Mouse (Mus musculus): ENCODE data around the gene Tgif2.
"Not testable (repeated sequence)": the region's sequence is repeated elsewhere in the genome, so short reads cannot be mapped to it uniquely, and the experiment has no call there.

The Tgif2 gene

DNA sequence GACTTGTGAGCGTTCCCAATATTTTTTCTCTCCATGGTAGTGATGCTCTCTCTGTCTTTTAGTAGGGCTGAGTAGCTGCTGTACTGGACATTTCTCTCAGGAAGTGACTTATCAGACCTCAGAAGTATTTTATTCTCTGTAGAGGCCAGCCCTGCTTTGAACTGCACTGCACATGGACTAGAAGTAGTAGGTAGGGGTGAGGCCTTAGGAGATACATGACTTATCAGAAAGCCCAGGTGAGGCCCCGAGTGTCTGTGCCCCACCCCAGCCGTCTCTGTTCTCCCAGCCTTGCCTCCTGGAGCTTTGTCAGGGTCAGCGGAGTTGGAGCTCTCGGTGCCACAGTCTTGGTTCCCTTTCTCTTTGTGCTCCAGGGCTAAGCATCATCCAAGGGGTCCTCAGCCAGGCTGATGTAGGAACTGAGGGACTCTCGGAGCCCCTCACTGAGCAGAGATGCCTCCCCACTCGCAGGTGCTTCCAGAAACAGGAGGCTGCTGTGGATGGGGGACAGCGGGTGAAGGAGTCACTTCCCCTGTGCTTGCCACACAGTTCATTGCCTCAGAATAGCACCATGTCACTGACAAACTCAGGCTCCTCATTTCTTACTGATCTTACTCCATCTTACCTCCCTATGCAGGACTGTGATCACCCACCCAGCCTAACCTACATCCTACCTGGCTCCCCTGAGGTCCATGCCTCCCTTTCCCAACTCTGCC, 34.4 kb downstream of the Tgif2 start:
- no peak for DNase-seq (ENCODE audit: extremely low spot score, low read depth, low spot score)

DNA sequence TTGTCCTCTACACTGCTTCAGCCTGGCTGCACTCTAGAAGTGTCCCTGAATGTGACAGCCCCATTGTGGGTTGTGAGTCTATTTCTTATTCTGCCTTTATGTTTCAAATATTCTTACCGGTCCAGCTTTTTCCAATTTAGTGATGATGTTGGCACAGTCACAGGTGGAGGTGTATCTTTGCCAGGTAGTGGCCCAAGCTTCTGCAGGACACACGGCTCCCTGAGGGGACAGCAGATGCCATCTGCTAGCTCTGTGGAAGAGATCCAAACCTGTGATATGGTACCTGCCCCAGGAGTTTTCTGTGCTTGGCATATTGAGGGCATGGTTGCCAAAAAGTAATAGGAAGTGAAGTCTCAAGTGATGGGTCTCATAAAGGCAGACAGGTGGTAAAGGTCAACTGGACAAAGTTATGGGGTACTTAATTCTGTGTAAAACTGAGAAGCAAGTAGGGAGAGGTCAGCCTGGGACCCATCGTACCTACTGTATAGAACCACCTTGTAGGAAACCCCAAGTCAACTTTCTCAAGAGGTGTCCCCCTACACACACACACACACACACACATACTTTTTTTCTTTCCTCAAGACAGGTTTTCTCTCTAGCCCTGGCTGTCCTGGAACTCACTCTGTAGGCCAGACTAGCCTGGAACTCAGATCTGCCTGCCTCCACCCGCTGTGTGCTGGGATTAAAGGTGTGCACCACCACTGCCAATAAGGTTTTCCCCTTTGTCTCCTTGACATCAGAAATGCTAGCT, 35.1 kb downstream of the Tgif2 start:
- no peak for DNase-seq (ENCODE audit: extremely low spot score, low read depth, low spot score)

DNA sequence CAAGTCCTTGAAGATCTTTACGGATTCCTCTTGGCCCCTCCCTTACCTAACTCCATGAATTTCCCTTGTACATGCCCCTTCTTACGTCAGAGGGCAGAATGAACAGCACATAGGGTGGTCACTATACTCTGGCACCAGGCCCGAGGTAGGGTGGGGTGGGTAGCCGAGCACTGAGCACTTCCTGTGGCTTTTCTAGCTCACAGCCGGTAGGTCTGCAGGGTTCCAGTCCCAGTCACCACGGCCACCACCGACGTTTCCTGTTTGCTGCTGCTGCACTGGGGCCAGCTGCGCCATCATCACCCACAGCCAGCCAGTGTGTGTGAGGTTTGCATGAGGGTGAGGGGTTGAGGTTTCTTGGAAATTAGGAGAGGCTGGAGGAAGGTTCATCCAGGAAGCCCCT, 37.9 kb downstream of the Tgif2 start:
- no peak for DNase-seq (ENCODE audit: extremely low spot score, low read depth, low spot score)

DNA sequence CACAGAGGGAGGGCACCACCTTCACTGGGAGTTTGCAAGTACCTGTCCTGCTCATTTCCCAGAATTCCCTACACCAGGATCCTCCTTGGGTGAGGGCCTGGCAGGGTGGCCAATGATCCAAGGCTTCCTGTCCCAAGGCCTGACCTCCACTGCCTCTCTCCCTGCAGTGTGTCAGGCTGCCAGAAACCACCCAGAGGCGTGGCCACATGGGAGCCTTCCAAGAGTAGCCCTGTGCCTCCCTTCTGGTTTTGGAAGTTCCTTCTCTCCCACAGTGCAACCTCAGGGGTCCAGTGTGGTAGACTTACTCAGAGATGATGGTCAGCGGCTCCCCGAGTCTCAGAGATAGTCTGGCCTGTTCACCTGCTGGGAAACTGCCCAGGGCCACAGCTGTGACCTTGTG, 39.7 kb downstream of the Tgif2 start:
- DNase-seq (ENCODE audit: extremely low spot score, low read depth, low spot score): no peak

DNA sequence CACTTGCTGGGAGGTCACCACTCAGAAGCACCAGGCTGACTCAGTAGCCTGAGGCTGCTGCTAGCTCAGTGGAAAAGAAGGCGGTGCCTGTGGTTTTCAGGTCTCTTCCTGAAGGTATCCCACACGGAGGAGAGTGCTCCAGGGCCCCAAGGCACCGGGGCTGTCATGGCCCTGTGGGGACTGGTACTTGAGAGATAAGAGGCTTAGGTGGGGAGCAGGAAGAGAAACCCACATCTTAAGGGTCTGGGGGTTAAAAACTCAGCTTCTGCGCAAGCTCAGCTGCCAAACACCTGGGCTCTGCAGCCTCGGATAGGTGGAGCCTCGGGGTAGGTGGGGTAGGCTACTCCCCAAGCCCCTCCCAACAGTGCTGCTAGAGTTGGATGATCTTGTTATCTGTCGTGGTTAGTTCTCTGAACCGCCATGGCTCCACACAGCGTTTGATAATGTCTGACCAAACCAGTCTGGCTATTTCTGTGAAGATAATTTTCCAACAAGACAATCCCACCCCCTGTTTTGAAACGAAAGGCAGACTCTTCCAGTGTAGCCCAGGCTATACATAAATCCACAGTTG, 42.7 kb downstream of the Tgif2 start:
- DNase-seq (ENCODE audit: extremely low spot score, low read depth, low spot score): no peak

DNA sequence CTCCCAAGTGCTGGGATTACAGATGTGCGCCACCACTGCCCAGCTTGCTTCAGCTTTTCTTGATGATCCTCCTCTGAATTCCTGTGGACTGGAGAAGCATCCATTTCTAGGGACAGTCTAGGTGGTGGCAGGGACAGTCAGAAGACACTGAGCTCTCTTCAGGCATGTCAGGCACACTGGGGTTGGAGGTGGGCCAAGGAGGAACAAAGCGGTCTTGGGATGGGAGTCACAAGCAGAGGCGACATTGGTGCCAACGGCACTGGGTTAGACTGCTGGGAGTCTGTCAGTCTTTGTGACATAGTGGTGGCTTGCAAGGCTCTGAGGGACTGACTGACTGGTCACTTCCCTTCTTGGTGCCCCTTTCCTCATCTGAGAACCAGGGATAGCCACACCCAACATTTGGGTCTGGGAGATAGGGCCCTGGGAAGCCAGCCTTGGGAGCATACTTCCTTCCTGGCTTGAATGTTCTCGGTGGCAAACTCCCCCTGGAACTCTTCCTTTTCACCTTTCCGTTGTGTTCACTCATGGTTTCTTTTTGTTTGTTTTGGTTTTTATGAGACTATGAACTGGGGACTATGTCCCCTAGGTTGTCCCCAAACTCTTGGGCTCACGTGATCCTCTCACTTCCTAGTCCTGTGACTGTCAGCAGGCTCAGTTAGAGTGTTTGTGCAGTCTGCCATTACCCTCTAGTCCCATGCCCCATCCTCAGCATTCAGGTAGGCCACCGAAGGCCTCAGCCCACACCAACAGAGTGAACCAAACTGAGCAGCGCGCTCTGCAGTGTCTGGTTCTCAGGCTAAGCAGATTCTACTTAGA, 44.8 kb downstream of the Tgif2 start:
- DNase-seq (ENCODE audit: extremely low spot score, low read depth, low spot score): no peak

DNA sequence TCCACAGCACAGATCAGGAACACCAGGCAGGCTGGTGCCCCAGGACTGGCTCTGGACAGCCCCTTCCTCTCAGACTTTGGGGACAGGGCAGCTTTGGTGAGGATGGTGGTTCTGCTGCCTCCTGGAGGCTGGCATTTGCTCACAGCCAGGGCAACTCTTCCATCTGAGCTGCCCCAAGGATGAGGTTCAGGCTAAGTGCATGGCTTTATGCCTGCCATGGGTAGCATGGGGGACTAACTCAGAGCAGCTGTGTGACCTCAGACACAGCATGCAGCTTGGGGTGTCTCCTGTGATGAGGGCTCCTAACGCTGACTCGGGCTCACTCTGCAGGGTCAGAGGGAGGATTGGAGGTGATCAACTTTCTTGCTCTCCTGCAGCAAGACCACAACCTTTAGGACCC, 45.9 kb downstream of the Tgif2 start:
- DNase-seq (ENCODE audit: extremely low spot score, low read depth, low spot score): not testable (repeated sequence)

DNA sequence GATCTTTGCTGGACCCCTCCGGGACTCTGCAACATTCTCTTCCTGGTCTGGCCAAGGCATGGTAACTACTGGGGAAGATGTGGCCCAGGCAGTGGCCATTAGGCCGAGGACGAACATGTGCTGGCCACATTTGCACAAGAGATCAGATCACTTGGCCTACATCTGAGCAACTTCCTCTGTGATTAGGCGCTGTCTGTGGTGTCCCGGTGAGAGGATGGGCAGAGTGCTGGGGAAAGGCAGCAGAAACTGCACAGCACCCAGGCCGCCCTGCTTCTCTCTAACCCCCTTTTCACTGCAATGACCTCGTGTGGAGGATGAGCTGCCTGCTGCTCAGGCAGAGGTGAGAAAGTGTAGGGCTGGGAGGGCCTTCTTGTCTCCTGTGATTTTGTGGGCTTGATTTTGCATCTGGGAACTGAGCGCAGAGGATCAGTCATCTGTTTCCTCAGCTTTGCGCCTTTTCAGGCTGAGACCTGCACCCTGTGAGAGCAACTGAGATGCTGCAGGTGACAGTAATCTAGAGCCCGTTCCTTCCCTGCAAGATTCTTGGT, 46.4 kb downstream of the Tgif2 start:
- no peak for DNase-seq (ENCODE audit: extremely low spot score, low read depth, low spot score)

DNA sequence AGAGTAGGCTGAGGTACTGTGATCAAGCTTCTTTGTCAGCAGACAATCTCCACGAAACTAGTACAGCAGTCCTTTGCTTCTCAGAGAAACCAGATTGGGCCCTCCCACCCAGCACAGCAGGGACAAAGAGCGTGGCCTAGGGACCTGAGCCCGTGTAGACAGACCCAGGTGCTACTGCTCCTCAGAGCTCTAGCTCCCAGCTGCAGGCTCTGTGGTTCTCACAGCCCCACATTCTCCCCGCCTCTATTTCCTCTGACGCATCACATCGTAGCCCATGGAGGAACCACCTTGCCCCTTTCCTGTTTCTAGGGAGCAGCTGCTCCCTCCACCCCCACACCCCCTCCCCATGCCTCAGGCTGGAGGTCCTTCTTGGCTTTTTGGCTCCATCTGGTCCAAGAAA, 47.2 kb downstream of the Tgif2 start, which contains the start of gene Sla2:
Gene Sla2, minus strand, starts transcription at position 176 of the 400 bp plus-strand sequence.
- DNase-seq (ENCODE audit: extremely low spot score, low read depth, low spot score): no peak

DNA sequence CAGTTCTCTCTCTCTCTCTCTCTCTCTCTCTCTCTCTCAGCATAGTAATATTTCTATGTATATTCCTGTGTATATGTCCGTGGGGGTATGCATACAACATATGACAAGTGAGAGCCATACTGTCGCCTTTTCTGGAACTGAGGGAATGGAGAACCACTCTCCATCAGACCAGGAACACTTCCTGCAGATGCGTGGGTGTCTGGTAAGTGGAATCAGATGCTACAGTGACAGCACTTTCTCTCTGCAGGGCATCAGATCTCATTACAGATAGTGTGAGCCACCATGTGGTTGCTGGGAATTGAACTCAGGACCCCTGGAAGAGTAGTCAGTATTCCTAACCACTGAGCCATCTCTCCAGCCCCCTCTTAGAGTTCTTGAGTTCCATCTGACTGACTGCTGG, 48.7 kb downstream of the Tgif2 start:
- DNase-seq (ENCODE audit: extremely low spot score, low read depth, low spot score): no peak

DNA sequence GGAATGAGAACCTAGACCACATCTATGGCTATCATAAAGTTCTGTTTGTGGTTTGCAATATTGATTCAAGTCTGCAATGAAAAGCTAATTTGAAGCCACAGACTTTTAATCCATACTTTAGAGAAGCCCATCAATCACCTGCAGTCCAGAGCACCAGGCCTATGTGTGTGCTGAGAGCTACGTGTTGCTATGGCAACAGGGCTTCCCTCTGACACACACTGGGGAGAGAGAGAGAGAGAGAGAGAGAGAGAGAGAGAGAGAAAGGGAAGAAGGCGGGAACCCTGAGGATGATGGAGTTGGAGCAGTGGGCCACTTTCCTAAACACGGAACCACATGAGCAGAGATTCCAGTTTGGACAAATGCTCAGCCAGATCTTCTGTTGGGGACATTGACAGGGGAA, 52.4 kb downstream of the Tgif2 start:
- DNase-seq (ENCODE audit: extremely low spot score, low read depth, low spot score): no peak

DNA sequence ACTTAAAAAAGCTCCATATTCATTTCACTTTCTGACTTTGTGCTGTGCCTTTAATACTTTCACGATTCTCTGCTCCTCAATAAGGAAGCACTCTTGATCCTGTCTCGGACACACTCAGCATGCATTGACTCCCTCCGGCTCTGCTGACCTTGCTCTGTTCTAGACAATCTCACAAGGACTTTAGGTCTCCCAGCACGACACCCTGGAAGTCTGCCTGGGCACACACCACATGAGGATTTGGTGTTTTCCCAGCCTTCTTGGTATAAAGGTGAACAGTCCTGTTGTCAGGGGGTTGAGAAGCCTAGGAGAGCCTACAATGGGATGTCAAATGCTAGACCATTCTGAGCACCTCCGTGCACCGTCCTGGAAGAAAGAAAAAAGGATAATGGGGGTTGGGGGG, 53.0 kb downstream of the Tgif2 start:
- no peak for DNase-seq (ENCODE audit: extremely low spot score, low read depth, low spot score)

DNA sequence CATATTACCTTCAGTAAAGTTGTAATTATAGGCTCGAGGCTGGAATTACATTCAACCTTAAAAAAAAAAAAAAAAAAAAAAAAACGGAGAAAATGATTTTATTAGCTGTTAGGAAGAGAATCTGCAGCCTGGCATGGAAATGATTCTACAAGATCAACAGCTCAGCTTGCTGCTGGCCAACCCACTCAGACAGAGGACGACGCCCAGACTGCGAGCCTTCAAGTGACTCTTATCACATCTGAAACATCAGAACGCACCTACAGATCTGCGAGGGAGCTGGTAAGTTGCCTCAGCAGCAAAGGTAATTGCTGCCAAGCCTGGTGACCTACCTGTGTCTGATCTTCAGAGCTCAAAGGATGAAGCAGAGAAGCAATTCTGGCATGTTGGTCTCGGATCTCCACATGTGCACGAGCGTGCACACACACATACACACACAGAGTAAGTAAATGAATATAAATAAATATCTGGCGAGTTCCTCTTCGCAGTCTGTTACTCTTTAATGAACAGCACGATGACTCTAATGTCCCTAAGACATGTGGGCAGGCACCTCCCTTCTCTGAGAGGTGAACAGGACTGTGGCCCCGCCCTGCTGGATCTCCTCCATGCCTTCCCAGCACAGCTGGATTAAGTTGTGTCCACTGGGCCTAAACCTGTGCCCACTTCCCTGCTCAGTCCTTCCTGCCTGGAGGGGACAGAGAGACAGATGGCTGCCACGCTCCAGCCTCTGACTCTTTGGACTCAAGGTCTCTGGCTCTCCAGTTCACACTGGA, 54.9 kb downstream of the Tgif2 start:
- DNase-seq (ENCODE audit: extremely low spot score, low read depth, low spot score): no peak

DNA sequence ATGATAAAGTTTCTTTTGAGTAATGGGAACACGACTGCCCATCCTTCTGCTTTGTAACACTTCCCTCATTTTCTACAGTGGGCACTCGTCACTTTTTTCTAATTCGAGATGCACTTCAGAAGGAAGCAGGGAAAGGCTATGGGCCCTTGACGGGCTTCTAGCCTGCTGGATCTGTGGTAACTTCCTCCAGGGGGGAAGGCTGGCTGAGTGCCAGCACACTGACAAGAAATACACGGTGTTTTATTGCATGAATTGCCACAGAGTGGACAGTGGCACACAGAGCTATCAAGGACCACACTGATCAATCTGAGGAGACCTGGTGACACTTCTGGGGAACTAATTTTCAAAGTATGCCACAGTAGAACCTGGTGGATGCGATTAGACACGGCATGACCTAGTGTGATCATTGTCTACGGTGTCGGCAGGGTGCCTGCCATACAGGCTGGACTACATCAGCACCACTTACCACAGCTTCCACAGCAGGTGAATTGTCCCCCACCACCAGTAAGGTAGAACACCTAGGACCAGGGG, 56.6 kb downstream of the Tgif2 start:
- DNase-seq (ENCODE audit: extremely low spot score, low read depth, low spot score): no peak

DNA sequence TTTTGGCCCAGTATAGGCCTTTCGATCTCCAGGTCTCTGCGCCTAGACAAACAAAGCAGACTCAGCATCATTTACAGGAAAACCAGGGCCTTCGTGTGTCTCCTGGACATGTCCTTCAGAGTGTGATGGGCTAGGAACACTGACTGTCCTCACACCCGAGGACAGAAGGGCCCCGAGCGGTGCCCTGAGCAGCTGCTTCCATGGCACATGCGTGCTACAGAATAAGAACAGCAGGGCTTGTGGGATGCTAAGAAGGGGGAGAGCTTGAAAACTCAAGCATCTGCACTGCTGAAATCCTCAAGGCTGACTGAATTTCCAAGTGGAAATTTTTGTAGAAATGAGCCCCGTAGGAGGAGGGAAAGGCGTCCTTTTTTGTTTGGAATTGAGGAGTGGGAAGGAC, 57.2 kb downstream of the Tgif2 start:
- DNase-seq (ENCODE audit: extremely low spot score, low read depth, low spot score): no peak

DNA sequence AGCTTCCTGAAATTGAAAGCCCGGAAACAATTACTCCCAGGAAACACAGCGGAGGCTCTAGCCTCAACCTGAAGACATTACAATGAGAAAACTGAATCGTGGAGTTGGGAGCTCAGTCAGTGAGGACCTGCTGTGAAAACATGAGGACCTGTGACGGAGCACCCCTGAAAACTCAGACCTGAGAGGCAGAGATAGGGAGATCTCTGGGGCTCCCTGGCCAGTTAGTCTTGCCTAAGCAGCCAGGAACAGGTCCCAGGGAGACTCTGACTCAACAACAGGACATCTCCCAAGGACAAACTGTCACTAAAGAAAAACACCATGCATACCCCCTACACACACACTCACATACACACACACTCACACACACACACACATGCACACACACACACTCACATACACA, 58.6 kb downstream of the Tgif2 start:
- no peak for DNase-seq (ENCODE audit: extremely low spot score, low read depth, low spot score)

DNA sequence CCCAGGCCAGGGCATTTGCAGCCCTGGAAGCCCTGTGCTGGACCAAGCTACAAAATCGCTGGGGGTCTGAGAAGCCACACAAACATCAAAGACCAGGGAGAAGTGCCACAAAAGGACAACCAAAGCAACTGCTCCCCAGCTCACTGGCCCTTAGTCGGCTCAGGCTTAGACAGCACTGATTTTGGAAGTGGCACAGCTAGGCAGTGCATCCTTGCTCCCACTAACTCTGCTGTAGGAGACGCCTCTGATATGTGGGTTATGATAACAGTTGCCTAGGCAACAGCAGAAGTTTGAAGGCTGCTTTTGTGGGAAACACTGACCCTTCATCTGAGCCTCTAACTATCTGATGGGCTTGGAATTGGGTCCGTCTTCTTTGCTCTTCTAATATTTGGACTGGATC, 59.4 kb downstream of the Tgif2 start:
- no peak for DNase-seq (ENCODE audit: extremely low spot score, low read depth, low spot score)

DNA sequence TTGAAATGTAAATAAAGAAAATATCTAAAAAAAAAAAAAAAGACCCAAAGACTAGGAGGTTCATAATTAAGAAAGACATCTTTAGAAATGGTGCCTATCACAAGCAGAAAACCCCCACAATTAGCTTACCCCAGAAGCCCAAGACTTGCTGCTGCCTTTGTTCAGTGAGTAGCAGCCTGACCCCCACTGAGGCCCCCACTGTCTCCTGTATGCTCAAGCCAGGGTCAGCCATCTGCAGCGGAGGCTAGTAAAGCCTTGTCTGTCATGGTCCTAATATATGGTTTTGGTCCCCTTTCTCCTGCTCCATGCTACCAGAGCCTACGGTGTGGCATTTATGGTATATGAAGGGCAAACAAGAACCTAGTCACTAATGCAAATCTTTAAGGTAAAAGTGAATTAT, 61.5 kb downstream of the Tgif2 start:
- no peak for DNase-seq (ENCODE audit: extremely low spot score, low read depth, low spot score)

DNA sequence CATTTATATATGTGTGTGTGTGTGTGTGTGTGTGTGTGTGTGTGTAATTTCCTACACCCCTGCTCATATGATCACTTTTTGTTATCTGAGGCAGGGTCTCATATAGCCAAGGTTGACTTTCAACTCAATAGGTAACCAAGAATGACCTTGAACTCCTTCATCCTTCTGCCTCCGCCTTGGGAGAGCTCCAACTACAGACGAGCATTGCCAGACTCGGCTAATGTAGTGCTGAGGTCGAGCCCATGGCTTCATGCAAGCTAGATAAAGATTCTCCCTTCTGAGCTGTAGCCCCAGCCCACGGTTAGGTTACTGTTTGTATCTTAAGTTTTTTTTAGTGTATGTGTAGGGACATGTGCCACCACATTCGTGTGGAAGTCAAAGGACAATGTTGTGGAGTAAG, 62.1 kb downstream of the Tgif2 start:
- DNase-seq (ENCODE audit: extremely low spot score, low read depth, low spot score): no peak

DNA sequence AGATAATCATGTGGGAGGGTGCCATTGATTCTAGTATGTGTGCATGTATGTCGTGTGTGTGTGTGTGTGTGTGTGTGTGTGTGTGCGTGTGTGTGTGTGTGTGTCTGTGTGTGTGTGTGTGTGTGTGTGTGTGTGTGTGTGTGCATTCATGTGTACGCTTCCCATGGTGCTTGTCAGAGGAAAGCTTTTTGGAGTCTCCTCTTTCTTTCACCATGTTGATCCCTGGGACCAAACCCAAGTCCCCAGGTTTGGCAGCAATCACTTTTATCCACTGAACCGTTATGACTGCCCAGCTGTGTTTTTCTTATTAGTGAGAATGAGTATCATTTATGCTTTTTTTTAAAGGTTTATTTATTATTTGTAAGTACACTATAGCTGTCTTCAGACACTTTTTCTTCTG, 62.6 kb downstream of the Tgif2 start:
- not testable (repeated sequence) for DNase-seq (ENCODE audit: extremely low spot score, low read depth, low spot score)

All from hindlimb bud, embryonic 11.5 days (tissue).